Mouse (Mus musculus) bone marrow, adult 2 months (tissue): ENCODE measurements around the gene Krt32. TPM values are rescaled to one million over a fixed set of nuclear protein-coding genes. Genes with fewer than 3 reads are reported as not detected.

ENCODE experiments used
- H3K27ac ChIP-seq: fragments of 200-500 bp; 2 replicates; pipeline ENCODE4 v1.5.1; 2012; ENCODE audit warnings: low read depth, mild to moderate bottlenecking, control low read depth, inconsistent platforms, low read length; ENCODE audit not compliant: control insufficient read depth, poor library complexity, insufficient read depth
- H3K4me1 ChIP-seq: fragments of 200-500 bp; 2 replicates; pipeline ENCODE4 v1.6.1; 2011; ENCODE audit warnings: low read length; ENCODE audit not compliant: control insufficient read depth, insufficient read depth
- H3K4me3 ChIP-seq: fragments of 200-500 bp; replicated peaks from 2 replicates; pipeline ENCODE3; 2011; ENCODE audit warnings: mild to moderate bottlenecking, low read depth, low read length, control low read depth; ENCODE audit not compliant: control insufficient read depth
- CTCF ChIP-seq: fragments of 200-500 bp; IDR thresholded peaks from 2 replicates; pipeline ENCODE4 v1.5.1; 2011; ENCODE audit warnings: low read length, control low read depth; ENCODE audit not compliant: control insufficient read depth, insufficient read depth
- POLR2A ChIP-seq: fragments of 200-500 bp; IDR thresholded peaks from 2 replicates; pipeline ENCODE4 v1.6.1; 2011; ENCODE audit warnings: low read depth, mild to moderate bottlenecking, control low read depth, low read length, borderline replicate concordance; ENCODE audit not compliant: control insufficient read depth
- WGBS: fragments of 180-500 bp; shearing (Covaris S2); methylation state at CpG from one replicate; pipeline ENCODE4 v1.1.7; 2018; 5-methylcytosine and 5-hydroxymethylcytosine counted together
- polyA plus RNA-seq: library from polyadenylated mRNA; stranded (reverse); fragments of >200 nt; gene quantifications from 2 replicates; pipeline ENCODE4 v1.2.4, GENCODE M21; 2011; ENCODE audit warnings: low replicate concordance; ENCODE audit not compliant: missing spikeins, insufficient read depth, insufficient read length

Gene Krt32
- polyA plus RNA-seq: not detected in 2 replicates

DNA sequence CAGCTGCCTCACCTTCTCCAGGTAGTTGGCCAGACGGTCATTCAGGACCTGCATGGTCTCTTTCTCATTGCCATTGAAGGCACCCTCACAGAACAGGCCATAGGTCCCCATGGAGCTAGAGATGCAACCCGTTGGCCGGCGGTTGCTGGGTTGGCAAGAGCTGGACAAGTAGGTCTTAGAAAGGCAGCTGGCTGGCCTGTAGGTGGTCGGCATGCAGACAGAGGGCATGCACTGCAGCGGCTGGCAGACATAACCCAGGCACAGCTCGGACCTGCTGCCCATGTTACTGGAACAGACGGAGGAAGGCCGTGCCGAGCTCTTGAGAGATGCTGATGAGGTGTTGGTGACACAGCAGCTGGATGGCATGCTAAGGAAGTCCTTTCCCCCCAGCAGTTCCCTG lies at the start of gene Krt32:
TSS of gene Krt32 (minus strand) at position 366 of the 400 bp plus-strand sequence.
- Histone ChIP-seq H3K4me1 (no peaks in the 10 kb centered on the region), H3K27ac (no peak within 1 kb of the TSS), H3K4me3 (no peak within 1 kb of the TSS)
- WGBS: 83% methylated on average over 10 of the region's 10 CpGs
- no peak for TF ChIP-seq POLR2A
- no peak for TF ChIP-seq CTCF

DNA sequence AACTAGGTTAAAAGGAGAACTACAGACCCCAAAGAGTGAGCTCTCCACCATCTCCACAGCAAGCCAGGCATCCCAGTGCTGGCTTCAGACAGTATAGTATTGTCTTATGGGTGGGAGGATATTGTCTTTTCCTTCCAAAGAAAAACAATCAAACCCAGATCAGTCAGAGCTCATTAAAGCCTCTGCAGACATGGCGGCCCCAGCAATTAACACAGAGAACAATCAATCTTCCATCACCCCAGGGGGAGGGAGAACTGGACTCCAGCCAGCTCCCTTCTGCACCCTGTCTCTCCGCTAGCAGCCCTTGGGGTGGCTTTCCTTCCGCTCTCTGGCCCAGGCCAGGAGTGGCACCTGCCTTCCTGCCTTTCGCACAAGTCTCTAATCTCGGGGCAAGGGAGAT lies 49.7 kb upstream of the Krt32 start:
- 50% methylated on average over 5 of the region's 5 CpGs for WGBS

DNA sequence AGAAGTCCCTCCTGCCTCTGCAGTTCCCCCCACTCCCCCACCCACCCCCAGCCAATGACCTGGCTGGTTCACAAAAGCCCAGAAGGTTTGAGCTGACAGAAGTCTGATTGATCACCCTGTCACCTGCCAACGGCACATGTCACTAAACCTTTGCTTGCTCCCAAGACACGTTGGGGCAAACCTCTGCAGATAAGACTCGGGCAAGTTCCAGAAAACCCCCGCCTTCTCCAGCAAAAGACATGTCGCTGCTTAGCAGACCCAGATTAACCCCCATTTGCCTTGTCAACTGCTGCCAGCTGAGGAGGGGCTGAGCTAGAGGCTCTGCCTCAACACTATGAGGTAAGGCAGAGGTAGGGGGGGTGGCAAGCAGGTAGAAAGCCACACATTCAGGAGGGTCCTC lies 48.5 kb upstream of the Krt32 start:
- H3K27ac ChIP-seq: no peak overlapping the region
- H3K4me3 ChIP-seq: no peak overlapping the region
- 38% methylated on average over 5 of the region's 5 CpGs for WGBS
- TF ChIP-seq POLR2A (no peak), CTCF (no peak)
- no peaks in the 10 kb centered on the region for H3K4me1 ChIP-seq

More for the DNA sequence above, 49.7 kb upstream of the Krt32 start:
- H3K4me3 ChIP-seq: no peak overlapping the region
- no peaks in the 10 kb centered on the region for H3K4me1 ChIP-seq
- no peak for TF ChIP-seq POLR2A
- no peak for TF ChIP-seq CTCF
- H3K27ac ChIP-seq: no peak overlapping the region

DNA sequence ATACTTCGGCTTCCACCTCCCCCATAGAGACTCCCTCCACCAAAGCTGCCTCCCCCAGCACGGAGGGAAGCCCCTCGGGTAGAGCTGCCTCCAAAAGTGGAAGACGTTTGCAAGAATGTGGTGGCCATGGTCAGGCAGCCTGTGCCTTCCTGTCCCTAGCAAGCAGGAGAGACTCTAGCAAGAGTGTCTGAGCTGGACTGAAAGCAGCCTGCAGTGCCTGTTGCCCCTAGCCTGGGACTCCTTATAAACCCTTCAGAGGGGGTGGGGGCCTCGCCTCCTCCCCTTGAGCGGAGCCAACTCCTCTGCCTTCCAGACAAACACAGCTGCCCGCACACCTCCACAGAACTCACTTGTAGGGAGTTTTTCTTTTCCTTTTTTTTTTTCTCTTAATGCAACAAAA lies 47.7 kb upstream of the Krt32 start, which contains the start of gene Krt15:
TSS of gene Krt15 (minus strand) at position 198 of the 400 bp plus-strand sequence.
- 58% methylated on average over 7 of the region's 7 CpGs for WGBS
- no peak within 1 kb of the TSS for H3K4me3 ChIP-seq

DNA sequence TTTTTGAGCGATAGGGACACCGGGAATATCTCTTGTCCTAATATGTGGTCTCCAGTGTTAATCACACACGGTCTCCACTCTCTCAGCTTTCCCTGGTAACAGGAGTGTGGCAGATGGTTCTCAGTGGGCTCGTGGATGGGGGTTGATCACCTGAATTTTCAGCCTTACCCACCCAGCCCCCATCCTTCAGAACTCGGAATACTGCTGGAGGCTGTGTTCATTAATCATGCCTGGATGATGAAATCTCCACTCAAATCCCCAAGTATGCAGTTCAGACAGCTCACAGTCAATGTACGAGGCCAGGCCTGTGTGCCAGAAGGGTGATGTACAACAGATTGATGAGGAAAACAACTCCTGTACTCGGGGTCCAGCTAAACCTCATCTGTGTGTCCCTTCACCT lies 36.9 kb upstream of the Krt32 start:
- WGBS: 73% methylated on average over 7 of the region's 7 CpGs
- Histone ChIP-seq H3K27ac (no peak overlapping the region), H3K4me1 (no peaks in the 10 kb centered on the region), H3K4me3 (no peak overlapping the region)
- no peak for TF ChIP-seq POLR2A
- TF ChIP-seq CTCF: no peak

More for the DNA sequence above, 47.7 kb upstream of the Krt32 start, which contains the start of gene Krt15:
- Histone ChIP-seq H3K27ac (no peak within 1 kb of the TSS), H3K4me1 (no peaks in the 10 kb centered on the region)
- TF ChIP-seq POLR2A (no peak), CTCF (no peak)

DNA sequence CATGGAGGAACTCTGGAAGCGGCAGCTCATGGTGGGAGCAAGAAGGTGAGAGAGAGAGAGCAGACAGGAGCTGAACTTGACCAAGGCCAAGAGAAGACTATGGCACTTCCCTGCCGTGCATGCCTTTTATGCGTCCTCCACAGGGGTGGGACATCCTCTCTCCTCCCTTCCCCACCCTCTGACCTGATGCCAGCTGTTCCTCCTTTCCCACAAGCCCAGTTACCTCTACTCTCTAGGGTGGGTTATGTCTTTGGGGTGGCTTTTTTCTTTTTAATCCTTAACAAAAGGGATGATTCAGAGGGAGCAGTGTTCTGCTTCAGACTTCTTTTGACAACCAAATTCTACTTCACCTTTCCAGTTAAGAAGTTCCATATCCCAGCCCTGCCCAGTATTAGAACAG lies 33.4 kb upstream of the Krt32 start, which contains the start of gene Krt13:
TSS of gene Krt13 (minus strand) at position 101 of the 400 bp plus-strand sequence.
- 62% methylated on average over 3 of the region's 3 CpGs for WGBS
- no peaks in the 10 kb centered on the region for H3K4me1 ChIP-seq
- no peak within 1 kb of the TSS for H3K27ac ChIP-seq
- no peak for TF ChIP-seq POLR2A
- no peak for TF ChIP-seq CTCF
- no peak within 1 kb of the TSS for H3K4me3 ChIP-seq

DNA sequence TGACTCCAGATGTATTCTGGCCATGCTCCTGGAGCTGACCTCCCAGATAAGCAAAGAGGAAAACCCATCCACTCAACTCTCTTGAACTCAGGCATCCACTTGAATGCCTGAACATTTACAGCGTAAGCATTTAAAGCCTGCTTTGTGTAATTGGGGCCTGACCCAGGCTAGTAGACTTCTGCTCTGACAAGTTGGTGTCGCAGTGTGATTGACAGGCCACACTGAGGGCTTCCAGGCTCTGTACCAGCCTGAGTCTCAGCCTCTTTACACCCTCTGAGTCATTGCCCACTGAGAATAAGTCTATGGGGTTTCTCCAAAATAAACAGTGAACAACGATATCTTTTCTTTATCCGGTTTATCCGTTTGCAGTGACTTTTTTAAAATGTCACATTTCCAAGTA lies 32.3 kb upstream of the Krt32 start:
- 83% methylated on average over 5 of the region's 5 CpGs for WGBS
- Histone ChIP-seq H3K4me3 (no peak overlapping the region), H3K27ac (no peak overlapping the region), H3K4me1 (no peaks in the 10 kb centered on the region)
- TF ChIP-seq POLR2A (no peak), CTCF (no peak)

DNA sequence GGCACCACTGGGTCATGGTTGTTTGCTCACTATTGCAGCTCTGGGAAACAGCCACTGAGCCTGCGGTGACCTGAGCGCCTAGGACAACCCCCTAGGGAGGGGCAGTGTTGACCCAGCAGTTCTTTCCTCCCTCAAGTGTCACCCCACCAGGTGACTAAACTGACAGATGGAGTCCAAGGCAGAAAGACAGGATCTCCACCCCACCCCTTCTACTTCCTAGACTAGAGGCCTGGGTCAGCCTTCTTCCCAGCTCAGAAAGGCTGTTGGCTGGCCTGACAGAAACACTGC lies 25.7 kb upstream of the Krt32 start:
- no peak overlapping the region for H3K27ac ChIP-seq
- H3K4me1 ChIP-seq: no peaks in the 10 kb centered on the region
- no peak overlapping the region for H3K4me3 ChIP-seq
- 88% methylated on average over 2 of the region's 2 CpGs for WGBS
- TF ChIP-seq CTCF (no peak), POLR2A (no peak)

DNA sequence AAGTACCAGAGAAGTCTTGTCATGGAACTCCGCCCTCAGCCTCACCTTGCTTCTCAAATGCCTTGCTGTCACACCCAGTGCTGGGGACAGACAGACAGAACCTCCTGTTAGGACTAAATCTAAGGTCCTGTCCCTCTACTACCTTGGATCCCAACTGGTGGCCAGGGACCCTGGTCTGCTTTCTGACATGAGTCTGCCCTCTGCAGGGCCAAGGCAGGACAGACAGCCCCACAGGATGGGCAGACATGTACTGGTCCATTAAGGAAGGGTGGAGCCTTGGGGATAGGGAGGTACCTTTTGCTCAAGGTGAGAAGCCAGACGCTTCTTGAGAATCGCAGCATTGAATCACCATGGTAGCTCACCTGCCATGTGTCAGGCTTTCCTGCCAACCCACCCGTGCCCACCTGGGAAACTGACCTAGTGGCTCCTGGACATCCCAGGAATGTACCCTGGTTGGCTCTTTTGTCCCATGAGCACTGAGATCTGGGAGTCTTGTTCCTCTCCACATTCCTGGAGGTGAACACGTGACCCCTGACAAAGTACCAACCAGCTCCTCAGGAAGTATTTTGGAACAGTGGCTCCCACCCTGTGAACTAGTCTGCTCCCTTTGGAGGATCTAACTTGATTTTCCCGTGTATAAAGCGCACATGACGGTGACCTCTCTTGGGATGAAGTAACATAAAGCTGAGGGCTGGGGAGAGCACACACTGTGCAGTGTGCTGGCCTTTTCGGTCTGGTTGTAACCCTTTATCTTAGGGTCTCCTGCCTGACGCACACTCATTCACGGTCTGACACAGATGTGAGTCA lies 25.1 kb upstream of the Krt32 start:
- TF ChIP-seq POLR2A (no peak), CTCF (no peak)
- Histone ChIP-seq H3K4me3 (no peak overlapping the region), H3K4me1 (no peaks in the 10 kb centered on the region), H3K27ac (no peak overlapping the region)
- 76% methylated on average over 11 of the region's 11 CpGs for WGBS
